Mouse (Mus musculus): ENCODE data around the gene Trim33.

- TF ChIP-seq EP300 (IDR thresholded peaks at IDR 0.05; ENCODE audit: low read depth in 1 of 2, low read length in 2 of 2) (no peak), TCF12 (IDR thresholded peaks at IDR 0.05; ENCODE audit: low read depth, low read length) (no peak), ZMIZ1 (IDR thresholded peaks at IDR 0.05; ENCODE audit: low read depth, low read length) (no peak), POLR2A (IDR thresholded peaks at IDR 0.05; ENCODE audit: control insufficient read depth in 1 of 2, insufficient read depth in 1 of 2, low read depth in 1 of 2, low read length in 2 of 2, poor library complexity in 1 of 2) (no peak)
Measured at GRCm38 (mm10) chr3:103402212-103402611, 123.1 kb downstream of the Trim33 start.

All from MEL (cell line).